Mouse (Mus musculus) lung, postnatal 0 days (tissue): ENCODE results near the gene Plekha4.

ENCODE experiments used
- CTCF ChIP-seq: IDR thresholded peaks from 2 replicates; pipeline ENCODE4 v1.5.1; 2016; ENCODE audit warnings: antibody characterized with exemption, mild to moderate bottlenecking
- EP300 ChIP-seq: IDR thresholded peaks from 2 replicates; pipeline ENCODE4 v1.6.1; 2016; ENCODE audit warnings: antibody characterized with exemption, mild to moderate bottlenecking, control low read depth

DNA sequence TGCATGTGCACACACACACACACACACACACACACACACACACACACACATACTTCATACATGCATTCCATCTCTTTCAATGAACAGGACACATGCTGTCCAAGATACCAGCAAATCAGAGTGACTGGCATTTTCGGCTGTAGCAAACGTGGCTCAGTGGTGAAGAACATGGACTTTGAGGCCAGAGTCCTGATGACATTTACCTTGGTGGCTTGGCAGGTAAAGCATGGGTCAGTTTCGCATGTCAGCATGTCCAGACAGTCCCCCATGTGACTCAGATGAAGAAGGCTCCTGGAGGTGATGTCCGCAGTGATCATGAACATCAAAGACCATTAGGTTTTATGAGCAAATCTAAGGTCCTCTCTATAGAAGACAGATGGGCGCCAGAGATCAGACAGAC is 70.9 kb downstream of the Plekha4 start:
- TF ChIP-seq CTCF (no peak), EP300 (no peak)
